Mouse (Mus musculus) embryonic facial prominence, embryonic 14.5 days (tissue): ENCODE measurements around the gene Ran. TPM values are rescaled to one million over a fixed set of nuclear protein-coding genes. Genes with fewer than 3 reads are reported as not detected.

Experiments used
- ATAC-seq: fragments of 200-750 bp; cut with Nextera tagmentation; 2 replicates; pipeline ENCODE4 v1.8.0; 2017; ENCODE audit warnings: low read depth, moderate number of reproducible peaks, moderate TSS enrichment
- DNase-seq: peaks from one replicate; pipeline ENCODE4 v3.0.0-alpha.2; 2015; ENCODE audit warnings: low spot score
- H3K27ac ChIP-seq: fragments of 300-500 bp; sonication (generic); replicated peaks from 2 replicates; pipeline ENCODE4 v1.5.1; 2014; ENCODE audit warnings: low read depth, mild to moderate bottlenecking, low read length, moderate library complexity
- H3K27me3 ChIP-seq: fragments of 300-500 bp; sonication (generic); replicated peaks from 2 replicates; pipeline ENCODE4 v1.6.1; 2014; ENCODE audit warnings: low read length; ENCODE audit not compliant: control insufficient read depth, insufficient read depth
- H3K36me3 ChIP-seq: fragments of 300-500 bp; sonication (generic); 2 replicates; pipeline ENCODE4 v1.6.1; 2014; ENCODE audit warnings: low read length, mixed read lengths; ENCODE audit not compliant: control insufficient read depth, insufficient read depth
- H3K4me1 ChIP-seq: fragments of 300-500 bp; sonication (generic); 2 replicates; pipeline ENCODE4 v1.6.1; 2014; ENCODE audit warnings: antibody characterized with exemption, low read length; ENCODE audit not compliant: control insufficient read depth, insufficient read depth
- H3K4me2 ChIP-seq: fragments of 300-500 bp; sonication (generic); 2 replicates; pipeline ENCODE4 v1.6.1; 2014; ENCODE audit warnings: low read depth, mild to moderate bottlenecking, low read length, moderate library complexity, mixed read lengths
- H3K4me3 ChIP-seq: fragments of 300-500 bp; sonication (generic); 2 replicates; pipeline ENCODE4 v1.5.1; 2014; ENCODE audit warnings: low read depth, mild to moderate bottlenecking, low read length
- H3K9ac ChIP-seq: fragments of 300-500 bp; sonication (generic); 2 replicates; pipeline ENCODE4 v1.6.1; 2014; ENCODE audit warnings: low read depth, mild to moderate bottlenecking, low read length, moderate library complexity, mixed read lengths
- H3K9me3 ChIP-seq: fragments of 300-500 bp; sonication (generic); 2 replicates; pipeline ENCODE4 v1.6.1; 2016; ENCODE audit warnings: low read length; ENCODE audit not compliant: control insufficient read depth
- WGBS: fragments of 180-500 bp; shearing (Covaris S2); extraction: QIAGEN DNeasy Blood & Tissue Kit; methylation state at CpG from one replicate; pipeline ENCODE4 v1.1.7; 2014; 5-methylcytosine and 5-hydroxymethylcytosine counted together
- polyA plus RNA-seq: library from polyadenylated mRNA; unstranded; fragments of >200 nt; fragmentation: Nextera tagmentation; extraction: Ambion mirVana; gene quantifications from 2 replicates; pipeline ENCODE4 v1.2.1, GENCODE M21; 2014

Ran gene
- polyA plus RNA-seq, 1 experiment from 2014 or later, result 442 TPM

DNA sequence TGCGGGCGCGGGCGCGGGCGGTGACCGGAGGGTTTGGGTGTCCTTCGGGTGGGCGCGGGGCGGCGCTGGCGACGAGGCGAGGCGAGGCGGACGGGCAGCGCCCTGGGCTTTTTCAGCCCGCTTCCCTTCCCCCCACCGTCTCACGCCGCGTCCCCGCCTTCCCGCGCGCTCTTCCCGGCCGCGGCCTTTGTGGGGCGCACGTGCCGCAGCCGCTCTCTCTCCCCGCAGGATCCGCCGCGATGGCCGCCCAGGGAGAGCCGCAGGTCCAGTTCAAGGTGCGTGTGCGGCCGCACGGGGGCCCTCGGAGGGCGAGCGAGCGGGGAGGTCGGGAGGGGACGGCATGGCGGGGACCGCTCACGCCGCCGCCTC, 415 bp downstream of the Ran start:
- peak overlapping the region; percentile 89 for H3K4me3 ChIP-seq
- H3K4me2 ChIP-seq, result peak overlapping the region; percentile 89
- peak overlapping the region; percentile 96 for H3K9ac ChIP-seq
- H3K9me3 ChIP-seq, result no peaks in the 10 kb centered on the region
- under 1% methylated on average over 38 of the region's 56 CpGs for WGBS
- H3K4me1 ChIP-seq, result peaks cover 6% of the 10 kb centered on the region; the same call in 1 of the 2 replicates
- peak; percentile 83 for DNase-seq
- H3K36me3 ChIP-seq, result peaks cover 33% of the 10 kb centered on the region
- peak; percentile 82 for ATAC-seq
- H3K27me3 ChIP-seq, result no peaks in the 10 kb centered on the region
- H3K27ac ChIP-seq, result peak overlapping the region; percentile 97

DNA sequence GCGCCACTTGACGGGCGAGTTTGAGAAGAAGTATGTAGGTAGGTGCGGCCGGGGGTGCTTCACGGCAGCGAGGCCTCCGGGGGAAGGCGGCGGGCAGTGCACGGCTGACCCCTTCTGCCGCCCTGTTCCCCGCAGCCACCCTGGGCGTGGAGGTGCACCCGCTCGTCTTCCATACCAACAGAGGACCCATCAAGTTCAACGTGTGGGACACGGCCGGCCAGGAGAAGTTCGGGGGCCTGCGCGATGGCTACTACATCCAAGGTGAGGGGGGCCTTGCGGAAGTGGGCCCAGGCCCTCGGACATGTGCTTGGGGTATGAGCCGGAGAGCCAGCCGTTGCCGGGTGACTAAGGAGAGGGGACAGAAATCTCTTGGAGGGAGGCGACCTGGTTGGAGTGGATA, 862 bp downstream of the Ran start:
- ATAC-seq, result no peak
- H3K9ac ChIP-seq, result peak overlapping the region; percentile 96

DNA sequence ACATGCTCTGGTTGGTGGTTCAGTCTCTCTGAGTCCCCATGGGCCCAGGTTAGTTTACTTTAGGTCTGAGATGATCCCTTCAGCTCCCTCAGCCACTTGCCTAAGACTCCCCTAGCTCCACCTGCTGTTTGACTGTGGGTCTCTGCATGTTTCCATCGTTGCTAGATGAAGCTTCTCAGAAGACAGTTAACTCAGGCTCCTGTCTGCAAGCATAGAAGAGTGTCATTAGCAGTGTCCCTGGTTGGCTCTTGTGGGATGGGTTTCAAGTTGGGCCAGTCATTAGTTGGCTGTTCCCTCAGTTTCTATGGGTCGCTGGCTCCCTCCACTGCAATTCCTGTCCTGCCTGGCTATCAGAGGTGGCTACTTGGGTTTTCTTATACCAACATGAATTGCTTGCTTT, 5.2 kb downstream of the Ran start:
- H3K27ac ChIP-seq, result no peak overlapping the region
- H3K4me2 ChIP-seq, result no peak overlapping the region
- H3K9ac ChIP-seq, result no peak overlapping the region
- H3K9me3 ChIP-seq, result no peaks in the 10 kb centered on the region
- H3K4me3 ChIP-seq, result no peak overlapping the region
- WGBS, result 40% methylated on average over 2 of the region's 2 CpGs
- H3K4me1 ChIP-seq, result peaks cover 6% of the 10 kb centered on the region; the same call in 1 of the 2 replicates
- ATAC-seq (no peak), DNase-seq (no peak)
- no peaks in the 10 kb centered on the region for H3K27me3 ChIP-seq
- H3K36me3 ChIP-seq, result peaks cover 39% of the 10 kb centered on the region

More for the DNA sequence above, 862 bp downstream of the Ran start:
- Histone ChIP-seq H3K36me3 (peaks cover 33% of the 10 kb centered on the region), H3K27me3 (no peaks in the 10 kb centered on the region), H3K4me3 (peak overlapping the region; percentile 89), H3K4me2 (peak overlapping the region; percentile 89), H3K27ac (peak overlapping the region; percentile 97), H3K9me3 (no peaks in the 10 kb centered on the region), H3K4me1 (peaks cover 6% of the 10 kb centered on the region; the same call in 1 of the 2 replicates)
- 7% methylated on average over 18 of the region's 28 CpGs for WGBS
- DNase-seq, result no peak

DNA sequence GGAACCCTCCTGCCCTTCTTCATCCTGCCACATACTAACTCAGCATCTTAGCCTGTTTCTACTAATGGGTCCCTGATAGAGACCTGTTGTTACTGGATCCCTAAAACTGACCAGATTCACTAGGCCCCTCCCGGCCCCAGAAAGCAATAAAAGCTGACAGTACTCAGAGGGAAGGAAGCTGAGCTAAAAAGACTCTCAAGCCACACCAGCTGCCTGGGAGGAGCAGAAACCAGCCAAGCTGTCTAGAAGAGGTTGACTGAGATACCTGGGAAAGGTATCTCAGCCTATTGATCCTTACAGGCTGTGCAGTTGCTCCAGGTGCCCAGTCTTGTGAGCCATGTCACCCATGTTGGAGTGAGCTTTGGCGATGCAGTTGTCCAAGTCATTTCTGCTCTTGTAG, 5.9 kb downstream of the Ran start:
- no peak for DNase-seq
- peaks cover 6% of the 10 kb centered on the region; the same call in 1 of the 2 replicates for H3K4me1 ChIP-seq
- no peaks in the 10 kb centered on the region for H3K9me3 ChIP-seq
- H3K4me2 ChIP-seq, result no peak overlapping the region
- peaks cover 39% of the 10 kb centered on the region for H3K36me3 ChIP-seq
- no peak overlapping the region for H3K9ac ChIP-seq
- H3K27ac ChIP-seq, result no peak overlapping the region
- H3K27me3 ChIP-seq, result no peaks in the 10 kb centered on the region
- no peak overlapping the region for H3K4me3 ChIP-seq
- 88% methylated on average over 2 of the region's 2 CpGs for WGBS
- no peak for ATAC-seq

DNA sequence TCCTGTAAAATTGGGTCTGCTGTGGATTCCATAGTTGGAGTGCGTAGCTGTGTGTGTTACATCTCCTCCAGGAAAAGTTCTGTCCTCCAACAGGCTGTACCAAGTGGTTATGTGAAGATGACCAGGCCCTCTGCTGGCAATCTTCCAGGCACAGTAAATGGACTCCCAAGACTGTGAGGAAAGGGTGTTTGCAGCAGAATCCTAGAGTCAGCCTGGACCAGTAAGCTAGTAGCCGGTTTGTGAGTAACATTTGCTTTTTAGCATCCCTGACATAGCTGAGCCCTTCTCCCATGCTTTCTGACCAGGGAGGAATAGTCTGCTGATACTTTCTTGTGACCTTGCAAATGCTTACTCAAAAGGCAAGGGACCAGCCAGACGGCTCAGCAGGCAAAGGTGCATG, 6.3 kb downstream of the Ran start:
- H3K27ac ChIP-seq, result no peak overlapping the region

DNA sequence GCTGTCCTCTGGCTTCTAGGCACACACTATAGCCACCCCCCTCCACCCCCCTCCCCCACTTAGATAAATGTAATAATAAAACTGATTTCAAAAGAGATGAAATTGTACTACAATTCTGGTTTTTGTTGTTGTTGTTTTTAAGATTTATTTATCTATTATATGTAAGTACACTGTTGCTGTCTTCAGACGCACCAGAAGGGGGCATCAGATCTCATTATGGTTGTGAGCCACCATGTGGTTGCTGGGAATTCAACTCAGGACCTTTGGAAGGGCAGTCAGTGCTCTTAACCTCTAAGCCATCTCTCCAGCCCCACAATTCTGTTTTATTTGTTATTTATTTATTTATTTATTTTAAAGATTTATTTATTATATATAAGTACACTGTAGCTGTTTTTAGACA, 6.8 kb downstream of the Ran start:
- WGBS, result 72% methylated on average over 1 of the region's 1 CpGs
- H3K27ac ChIP-seq, result no peak overlapping the region
- H3K4me1 ChIP-seq, result peaks cover 2% of the 10 kb centered on the region; the same call in 1 of the 2 replicates
- no peak overlapping the region for H3K9ac ChIP-seq
- H3K9me3 ChIP-seq, result no peaks in the 10 kb centered on the region
- H3K4me3 ChIP-seq, result no peak overlapping the region
- DNase-seq (no peak), ATAC-seq (no peak)
- peaks cover 31% of the 10 kb centered on the region for H3K36me3 ChIP-seq
- H3K27me3 ChIP-seq, result no peaks in the 10 kb centered on the region
- no peak overlapping the region for H3K4me2 ChIP-seq

More for the DNA sequence above, 6.3 kb downstream of the Ran start:
- Histone ChIP-seq H3K9me3 (no peaks in the 10 kb centered on the region), H3K27me3 (no peaks in the 10 kb centered on the region), H3K4me3 (no peak overlapping the region), H3K4me2 (no peak overlapping the region), H3K4me1 (peaks cover 6% of the 10 kb centered on the region; the same call in 1 of the 2 replicates), H3K9ac (no peak overlapping the region), H3K36me3 (peaks cover 36% of the 10 kb centered on the region)
- WGBS, result 91% methylated on average over 3 of the region's 3 CpGs
- DNase-seq (no peak), ATAC-seq (no peak)

DNA sequence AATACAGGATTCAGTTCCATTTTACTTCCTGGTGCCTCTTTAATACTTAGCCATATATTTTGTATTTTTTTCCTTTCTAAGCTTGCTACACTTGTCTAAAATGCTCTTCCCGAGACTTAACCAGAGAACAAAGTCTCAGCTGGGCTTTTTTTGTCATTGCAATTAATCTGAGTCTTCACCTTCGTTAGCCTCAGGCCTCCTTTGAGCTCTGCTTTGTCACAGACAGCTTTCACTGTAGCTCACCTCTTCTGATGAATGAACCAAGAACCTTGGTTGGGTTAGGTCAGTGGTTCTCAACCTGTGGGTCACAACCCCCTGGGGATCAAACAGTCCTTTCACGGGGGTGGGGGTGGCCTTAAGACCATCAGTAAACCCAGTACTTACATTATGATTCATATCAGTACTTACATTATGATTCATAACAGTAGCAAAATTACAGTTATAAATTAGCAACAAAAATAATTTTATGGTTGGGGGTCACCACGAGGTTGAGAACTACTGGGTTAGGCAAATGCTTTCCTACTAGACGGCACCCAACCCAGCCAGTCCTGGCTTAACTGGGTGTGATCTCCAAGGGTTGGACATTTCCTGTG, 9.4 kb downstream of the Ran start:
- no peak overlapping the region for H3K4me2 ChIP-seq
- no peak for DNase-seq
- no peak overlapping the region for H3K9ac ChIP-seq
- H3K27ac ChIP-seq, result no peak overlapping the region
- WGBS, result 75% methylated on average over 5 of the region's 5 CpGs
- H3K27me3 ChIP-seq, result no peaks in the 10 kb centered on the region
- no peak overlapping the region for H3K4me3 ChIP-seq
- no peaks in the 10 kb centered on the region for H3K9me3 ChIP-seq
- peaks cover 14% of the 10 kb centered on the region; the same call in 1 of the 2 replicates for H3K36me3 ChIP-seq
- ATAC-seq, result no peak
- no peaks in the 10 kb centered on the region for H3K4me1 ChIP-seq

DNA sequence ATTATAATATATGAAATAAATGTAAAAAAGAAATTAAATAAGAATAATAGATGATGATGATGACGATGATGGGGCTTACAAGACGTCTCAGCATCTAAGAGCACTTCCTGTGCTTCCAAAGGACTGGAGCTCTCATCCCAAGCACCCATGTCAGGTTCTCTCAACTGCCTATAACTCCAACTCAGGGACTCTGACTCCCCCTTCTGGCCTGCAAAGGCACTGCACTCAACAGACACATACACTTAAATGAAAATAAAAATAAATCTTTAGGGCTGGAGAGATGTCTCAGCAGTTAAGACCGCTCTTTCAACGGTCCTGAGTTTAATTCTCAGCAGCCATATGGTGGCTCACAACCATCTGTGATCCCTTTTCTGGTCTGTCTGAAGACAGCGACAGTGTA, 16.8 kb downstream of the Ran start:
- Histone ChIP-seq H3K4me2 (no peak overlapping the region), H3K4me1 (no peaks in the 10 kb centered on the region), H3K4me3 (no peak overlapping the region), H3K36me3 (no peaks in the 10 kb centered on the region), H3K9me3 (no peaks in the 10 kb centered on the region), H3K27ac (no peak overlapping the region), H3K27me3 (no peaks in the 10 kb centered on the region), H3K9ac (no peak overlapping the region)
- no peak for ATAC-seq
- DNase-seq, result no peak
- 85% methylated on average over 5 of the region's 5 CpGs for WGBS

DNA sequence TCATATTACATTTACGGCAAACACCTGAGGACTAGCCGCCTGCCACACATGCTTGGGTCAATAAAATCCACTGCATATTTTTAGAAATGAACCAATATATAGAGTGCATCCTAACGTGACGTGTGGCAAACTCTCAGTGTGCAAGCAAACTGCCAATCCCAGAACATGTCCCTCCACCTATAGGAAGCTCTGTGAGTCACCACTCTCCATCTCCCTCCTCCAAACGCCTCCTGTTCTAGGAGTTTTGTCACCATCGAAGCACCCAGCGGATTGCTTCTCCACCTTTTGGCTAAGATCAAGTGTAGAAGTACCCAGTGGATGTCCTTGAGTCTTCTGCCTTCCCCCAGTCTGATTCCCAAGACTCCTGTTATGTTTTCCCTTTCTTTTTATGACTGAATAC, 17.9 kb downstream of the Ran start:
- Histone ChIP-seq H3K9me3 (no peaks in the 10 kb centered on the region), H3K4me3 (no peak overlapping the region), H3K27me3 (no peaks in the 10 kb centered on the region), H3K9ac (no peak overlapping the region), H3K4me1 (no peaks in the 10 kb centered on the region), H3K36me3 (no peaks in the 10 kb centered on the region), H3K4me2 (no peak overlapping the region), H3K27ac (no peak overlapping the region)
- ATAC-seq (no peak), DNase-seq (no peak)
- WGBS, result 74% methylated on average over 7 of the region's 7 CpGs
